Mouse (Mus musculus): ENCODE data around the gene Cobl.

GRCm38 (mm10) chr11:12458392-12458791 is 6.4 kb downstream of the Cobl start:
- TF ChIP-seq CTCF (IDR thresholded peaks at IDR 0.05; ENCODE audit: low read depth): no peak
- no peak; the same call in 1 of the 2 replicates for TF ChIP-seq EP300 (IDR thresholded peaks at IDR 0.05; ENCODE audit: low read depth)
